Mouse (Mus musculus) myocyte (in vitro differentiated cells): Measurements from ENCODE around the gene Mageb18. TPM values are rescaled to one million over a fixed set of nuclear protein-coding genes. Genes with fewer than 3 reads are reported as not detected.

Experiments
- H3K27me3 ChIP-seq: one replicate; pipeline ENCODE4 v1.6.1; 2011; ENCODE audit not compliant: control insufficient read depth, insufficient read depth, insufficient read length
- H3K36me3 ChIP-seq: one replicate; pipeline ENCODE4 v1.6.1; 2011; ENCODE audit not compliant: control insufficient read depth, insufficient read depth
- H3K4me2 ChIP-seq: one replicate; pipeline ENCODE4 v1.6.1; 2011; ENCODE audit warnings: low read depth, control low read depth
- H3K4me3 ChIP-seq: one replicate; pipeline ENCODE4 v1.5.1; 2011; ENCODE audit warnings: mild to moderate bottlenecking, control low read depth, moderate library complexity
- H3K79me2 ChIP-seq: one replicate; pipeline ENCODE4 v1.6.1; 2011; ENCODE audit not compliant: control insufficient read depth, insufficient read depth
- H3ac ChIP-seq: one replicate; pipeline ENCODE4 v1.6.1; 2011; ENCODE audit not compliant: control insufficient read depth, insufficient read length
- CEBPB ChIP-seq: IDR thresholded peaks from 2 replicates; pipeline ENCODE4 v1.6.1; 2011; ENCODE audit warnings: mild to moderate bottlenecking, moderate library complexity; ENCODE audit not compliant: poor library complexity, insufficient read depth, severe bottlenecking
- E2F4 ChIP-seq: IDR thresholded peaks from one replicate; pipeline ENCODE4 v1.6.1; 2011; ENCODE audit warnings: mild to moderate bottlenecking, control low read depth, moderate library complexity; ENCODE audit not compliant: insufficient read depth
- MAX ChIP-seq: IDR thresholded peaks from one replicate; pipeline ENCODE4 v1.6.1; 2011; ENCODE audit warnings: low read depth, mild to moderate bottlenecking, control low read depth
- MYOD1 ChIP-seq, 3 experiments: IDR thresholded peaks; one replicate each; pipeline ENCODE4 v1.6.1; 2011; ENCODE audit warnings: control low read depth in 2 of 3, low read depth in 2 of 3, mild to moderate bottlenecking in 2 of 3, moderate library complexity in 1 of 3; ENCODE audit not compliant: insufficient read length in 2 of 3, control insufficient read depth in 1 of 3
- MYOG ChIP-seq, 3 experiments: IDR thresholded peaks; one replicate each; pipeline ENCODE4 v1.6.1; 2011; ENCODE audit warnings: control low read depth in 2 of 3, low read depth in 2 of 3, mild to moderate bottlenecking in 2 of 3; ENCODE audit not compliant: insufficient read length in 2 of 3, control insufficient read depth in 1 of 3, insufficient read depth in 1 of 3
- POLR2A ChIP-seq: IDR thresholded peaks from one replicate; pipeline ENCODE4 v1.6.1; 2011; ENCODE audit warnings: low read depth, mild to moderate bottlenecking, control low read depth, moderate library complexity; ENCODE audit not compliant: insufficient read length
- POLR2AphosphoS2 ChIP-seq: IDR thresholded peaks from one replicate; pipeline ENCODE4 v1.6.1; 2011; ENCODE audit warnings: low read depth, control low read depth; ENCODE audit not compliant: insufficient read length
- REST ChIP-seq: IDR thresholded peaks from one replicate; pipeline ENCODE4 v1.6.1; 2011; ENCODE audit warnings: mild to moderate bottlenecking, control low read depth, moderate library complexity; ENCODE audit not compliant: insufficient read depth, insufficient read length
- SRF ChIP-seq: IDR thresholded peaks from one replicate; pipeline ENCODE4 v1.6.1; 2011; ENCODE audit warnings: low read depth; ENCODE audit not compliant: control insufficient read depth, insufficient read length
- TCF12 ChIP-seq: IDR thresholded peaks from one replicate; pipeline ENCODE4 v1.6.1; 2011; ENCODE audit warnings: mild to moderate bottlenecking, control low read depth; ENCODE audit not compliant: poor library complexity, insufficient read depth, severe bottlenecking
- TCF3 ChIP-seq: IDR thresholded peaks from one replicate; pipeline ENCODE4 v1.6.1; 2011; ENCODE audit warnings: low read depth, control low read depth; ENCODE audit not compliant: insufficient read length
- USF1 ChIP-seq: IDR thresholded peaks from one replicate; pipeline ENCODE4 v1.6.1; 2011; ENCODE audit warnings: low read depth, mild to moderate bottlenecking, control low read depth, moderate library complexity
- polyA plus RNA-seq: library from polyadenylated mRNA; unstranded; fragments of >200 nt; fragmentation: generic; extraction: Trizol; gene quantifications from one replicate; pipeline ENCODE4 v1.2.1, GENCODE M21; 2012; ENCODE audit warnings: missing spikeins

Gene Mageb18
- polyA plus RNA-seq, 1 experiment: 0.16 TPM

GRCm38 (mm10) chrX:92342924-92343323, 256.4 kb downstream of the Mageb18 start:
- Histone ChIP-seq H3K36me3 (no peaks in the 10 kb centered on the region), H3ac (no peak overlapping the region), H3K27me3 (no peaks in the 10 kb centered on the region), H3K4me3 (no peak overlapping the region), H3K79me2 (no peaks in the 10 kb centered on the region), H3K4me2 (no peak overlapping the region)
- TF ChIP-seq MAX (no peak), POLR2A (no peak), E2F4 (no peak), MYOG (IDR thresholded peaks at IDR 0.05; ENCODE audit: control insufficient read depth in 1 of 3, insufficient read depth in 1 of 3, insufficient read length in 2 of 3, low read depth in 2 of 3) (no peak), USF1 (no peak), REST (no peak), CEBPB (no peak), MYOD1 (IDR thresholded peaks at IDR 0.05; ENCODE audit: control insufficient read depth in 1 of 3, insufficient read length in 2 of 3, low read depth in 2 of 3) (no peak)

GRCm38 (mm10) chrX:92340906-92341305, 258.5 kb downstream of the Mageb18 start:
- Histone ChIP-seq H3ac (no peak overlapping the region), H3K27me3 (no peaks in the 10 kb centered on the region), H3K4me3 (no peak overlapping the region), H3K79me2 (no peaks in the 10 kb centered on the region), H3K4me2 (no peak overlapping the region), H3K36me3 (no peaks in the 10 kb centered on the region)
- TF ChIP-seq USF1: no peak
- TF ChIP-seq MAX: no peak
- no peak for TF ChIP-seq SRF
- no peak for TF ChIP-seq TCF12

- TF ChIP-seq E2F4: no peak
- no peak for TF ChIP-seq SRF
- no peak for TF ChIP-seq POLR2A
- TF ChIP-seq MAX: no peak
- TF ChIP-seq CEBPB: no peak
- no peak for TF ChIP-seq USF1
- TF ChIP-seq POLR2AphosphoS2: no peak
- no peak for TF ChIP-seq MYOD1 (IDR thresholded peaks at IDR 0.05; ENCODE audit: control insufficient read depth in 1 of 3, insufficient read length in 2 of 3, low read depth in 2 of 3)
- TF ChIP-seq TCF3: no peak
- no peak for TF ChIP-seq REST
- no peak for TF ChIP-seq MYOG (IDR thresholded peaks at IDR 0.05; ENCODE audit: control insufficient read depth in 1 of 3, insufficient read depth in 1 of 3, insufficient read length in 2 of 3, low read depth in 2 of 3)
- no peak for TF ChIP-seq TCF12
- Histone ChIP-seq H3K79me2 (no peaks in the 10 kb centered on the region), H3K4me2 (no peak overlapping the region), H3K4me3 (no peak overlapping the region), H3ac (no peak overlapping the region), H3K36me3 (no peaks in the 10 kb centered on the region), H3K27me3 (no peaks in the 10 kb centered on the region)
These were observed 259.8 kb downstream of the Mageb18 start for GRCm38 (mm10) chrX:92339551-92339950.

GRCm38 (mm10) chrX:92333459-92333858, 265.9 kb downstream of the Mageb18 start:
- no peak overlapping the region for H3K4me3 ChIP-seq

GRCm38 (mm10) chrX:92323599-92323998, 275.8 kb downstream of the Mageb18 start:
- no peaks in the 10 kb centered on the region for H3K27me3 ChIP-seq
- no peak overlapping the region for H3K4me2 ChIP-seq
- no peaks in the 10 kb centered on the region for H3K36me3 ChIP-seq
- no peak for TF ChIP-seq MYOG (IDR thresholded peaks at IDR 0.05; ENCODE audit: control insufficient read depth in 1 of 3, insufficient read depth in 1 of 3, insufficient read length in 2 of 3, low read depth in 2 of 3)
- no peak for TF ChIP-seq MAX
- TF ChIP-seq TCF3: no peak
- no peak for TF ChIP-seq USF1
- TF ChIP-seq CEBPB: no peak
- no peak overlapping the region for H3ac ChIP-seq
- no peak overlapping the region for H3K4me3 ChIP-seq
- no peaks in the 10 kb centered on the region for H3K79me2 ChIP-seq

More at GRCm38 (mm10) chrX:92333459-92333858, 265.9 kb downstream of the Mageb18 start:
- Histone ChIP-seq H3K79me2 (no peaks in the 10 kb centered on the region), H3K36me3 (no peaks in the 10 kb centered on the region), H3K27me3 (no peaks in the 10 kb centered on the region), H3ac (no peak overlapping the region), H3K4me2 (no peak overlapping the region)
- TF ChIP-seq USF1 (no peak), E2F4 (no peak), TCF3 (no peak), MYOG (IDR thresholded peaks at IDR 0.05; ENCODE audit: control insufficient read depth in 1 of 3, insufficient read depth in 1 of 3, insufficient read length in 2 of 3, low read depth in 2 of 3) (no peak), SRF (no peak), REST (no peak), CEBPB (no peak), TCF12 (no peak), POLR2A (no peak)
